Mouse (Mus musculus): ENCODE measurements around the gene Mgmt. TPM values are rescaled to one million over a fixed set of nuclear protein-coding genes. Genes with fewer than 3 reads are reported as not detected.

The Mgmt gene
- polyA plus RNA-seq, 1 experiment from 2014 or later, result 1.6 TPM

DNA sequence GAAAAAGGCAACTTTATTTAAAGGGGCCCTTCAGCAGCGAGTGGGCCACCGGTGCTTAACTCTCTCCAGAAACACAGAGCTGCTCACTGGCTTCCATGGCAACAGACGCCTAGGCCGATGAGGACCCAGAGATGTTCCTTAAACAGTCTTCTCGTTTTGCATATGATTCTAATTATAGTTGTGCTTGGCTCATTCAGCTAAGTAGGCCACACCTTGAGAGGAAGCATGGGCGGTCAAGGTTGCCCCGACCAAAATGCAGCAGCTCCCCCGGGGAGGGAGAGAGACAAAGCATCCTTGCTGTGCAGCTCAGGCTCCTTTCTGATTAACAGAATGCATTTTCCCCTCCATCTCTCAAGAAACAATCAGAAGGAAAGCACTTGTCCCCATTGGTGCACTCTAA is 22.4 kb upstream of the Mgmt start:
- WGBS (ENCODE audit: missing documents), result 24% methylated on average over 8 of the region's 8 CpGs
- Histone ChIP-seq H3K27ac (no peak overlapping the region), H3K36me3 (ENCODE audit: inconsistent target) (no peaks in the 10 kb centered on the region), H3K79me2 (ENCODE audit: inconsistent target) (no peaks in the 10 kb centered on the region), H3K4me3 (ENCODE audit: inconsistent target) (no peak overlapping the region)

DNA sequence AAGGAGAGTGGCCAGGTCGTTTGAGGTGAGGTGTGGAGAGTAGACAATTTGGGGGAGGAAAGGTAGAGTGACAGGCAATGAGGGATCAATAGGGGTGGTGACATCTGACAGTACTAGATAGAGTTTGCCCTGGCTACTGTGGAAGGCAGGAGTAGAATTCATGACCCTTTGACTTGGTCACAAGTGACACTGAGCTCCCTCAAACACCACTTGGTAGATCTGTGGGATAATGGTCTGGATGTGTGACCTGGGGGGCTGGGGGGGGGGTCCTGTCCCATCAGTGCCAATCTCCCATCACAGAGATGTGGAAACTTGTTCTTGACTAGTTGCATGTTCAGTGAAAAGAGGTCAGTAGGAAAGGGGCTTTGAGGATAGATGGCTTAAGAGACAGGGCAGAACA is 20.0 kb upstream of the Mgmt start:
- Histone ChIP-seq H3K27ac (no peak overlapping the region), H3K36me3 (ENCODE audit: inconsistent target) (no peaks in the 10 kb centered on the region), H3K4me3 (ENCODE audit: inconsistent target) (no peak overlapping the region), H3K79me2 (ENCODE audit: inconsistent target) (no peaks in the 10 kb centered on the region)
- 33% methylated on average over 1 of the region's 1 CpGs for WGBS (ENCODE audit: missing documents)

DNA sequence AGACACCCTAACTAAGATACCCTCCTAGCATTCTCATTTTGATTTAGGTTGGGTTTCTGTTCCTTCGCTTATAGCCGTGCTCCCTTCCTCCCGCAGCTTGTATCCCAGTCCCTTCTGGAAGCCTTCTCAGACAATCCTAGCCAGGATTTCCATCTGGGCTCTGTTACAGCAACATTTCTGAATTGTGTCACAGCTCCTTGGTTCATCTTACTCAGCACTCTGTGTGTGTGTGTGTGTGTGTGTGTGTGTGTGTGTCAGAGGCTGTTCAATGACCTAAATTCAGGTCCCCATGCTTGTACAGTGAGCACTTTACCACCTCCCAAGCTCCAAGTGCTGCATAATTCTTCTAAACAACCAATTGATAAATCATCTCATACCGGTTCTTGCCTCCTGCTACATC is 14.0 kb upstream of the Mgmt start:
- no peaks in the 10 kb centered on the region for H3K79me2 ChIP-seq (ENCODE audit: inconsistent target)
- no peaks in the 10 kb centered on the region for H3K36me3 ChIP-seq (ENCODE audit: inconsistent target)
- WGBS (ENCODE audit: missing documents), result 93% methylated on average over 4 of the region's 4 CpGs
- H3K4me3 ChIP-seq (ENCODE audit: inconsistent target), result no peak overlapping the region
- H3K27ac ChIP-seq, result no peak overlapping the region

DNA sequence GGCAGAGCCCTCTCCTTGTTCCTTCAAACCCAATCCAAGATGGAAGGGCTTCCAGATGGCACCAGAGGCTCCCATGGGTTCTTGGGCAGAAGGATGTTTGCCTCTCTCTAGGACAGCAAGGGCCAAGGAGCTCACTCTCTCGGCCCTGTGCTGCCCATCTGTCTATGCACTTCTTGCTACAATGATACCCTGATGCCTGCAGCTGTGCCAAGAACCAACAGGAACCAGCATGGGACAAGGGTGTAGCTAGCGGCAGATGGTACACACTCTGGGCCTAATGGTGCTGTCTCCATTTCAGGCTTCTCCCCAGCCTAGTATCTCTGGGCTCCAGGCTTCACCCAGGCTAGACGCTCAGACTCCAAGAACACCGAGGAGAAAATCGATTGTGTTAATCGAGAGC is 6.3 kb upstream of the Mgmt start:
- Histone ChIP-seq H3K79me2 (ENCODE audit: inconsistent target) (no peaks in the 10 kb centered on the region), H3K27ac (no peak overlapping the region), H3K4me3 (ENCODE audit: inconsistent target) (no peak overlapping the region), H3K36me3 (ENCODE audit: inconsistent target) (no peaks in the 10 kb centered on the region)
- 92% methylated on average over 6 of the region's 6 CpGs for WGBS (ENCODE audit: missing documents)

DNA sequence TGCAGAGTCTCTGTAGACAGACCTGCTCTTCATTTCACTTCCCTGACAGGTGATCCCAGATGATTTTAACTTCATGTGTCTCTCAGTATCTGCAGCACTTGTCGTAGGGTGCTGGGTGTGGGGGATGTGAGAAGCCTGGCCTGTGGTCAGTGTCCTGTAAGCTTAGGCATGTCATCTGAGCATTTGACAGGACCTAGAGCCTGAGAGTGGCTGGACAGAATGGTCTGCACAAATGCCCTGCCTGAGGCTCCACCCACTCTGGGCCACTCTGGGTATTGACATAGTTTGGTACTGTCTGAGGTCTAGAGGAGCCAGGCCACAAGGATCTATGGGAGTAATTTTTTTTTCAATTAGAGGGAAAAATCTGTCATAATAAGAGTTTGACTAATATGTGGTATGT is 942 bp downstream of the Mgmt start:
- Histone ChIP-seq H3K79me2 (ENCODE audit: inconsistent target) (no peaks in the 10 kb centered on the region), H3K4me3 (ENCODE audit: inconsistent target) (peak overlapping the region; percentile 43; the same call in 1 of the 2 replicates), H3K36me3 (ENCODE audit: inconsistent target) (no peaks in the 10 kb centered on the region), H3K27ac (no peak overlapping the region)
- 100% methylated on average over 1 of the region's 1 CpGs for WGBS (ENCODE audit: missing documents)

DNA sequence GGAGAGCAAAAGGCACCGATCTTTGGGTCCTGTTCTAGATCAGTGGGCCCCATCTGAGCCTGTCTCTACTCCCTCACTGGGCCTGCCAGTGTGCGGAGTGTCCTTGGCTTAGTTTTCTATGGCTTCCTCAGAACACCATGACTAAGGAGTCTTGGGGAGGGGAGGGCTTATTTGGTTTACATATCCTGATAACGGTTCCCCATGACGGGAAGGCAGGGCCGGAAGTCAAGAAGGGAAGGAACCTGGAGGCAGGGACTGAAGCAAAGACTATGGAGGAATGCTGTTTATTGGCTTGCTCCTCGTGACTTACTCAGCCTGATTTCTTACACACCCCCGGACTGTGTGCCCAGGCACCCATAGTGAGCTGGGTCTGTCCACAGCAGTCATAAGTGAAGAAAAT is 1.4 kb downstream of the Mgmt start:
- Histone ChIP-seq H3K27ac (no peak overlapping the region), H3K36me3 (ENCODE audit: inconsistent target) (no peaks in the 10 kb centered on the region), H3K79me2 (ENCODE audit: inconsistent target) (no peaks in the 10 kb centered on the region), H3K4me3 (ENCODE audit: inconsistent target) (no peak overlapping the region)
- WGBS (ENCODE audit: missing documents), result 91% methylated on average over 7 of the region's 7 CpGs

DNA sequence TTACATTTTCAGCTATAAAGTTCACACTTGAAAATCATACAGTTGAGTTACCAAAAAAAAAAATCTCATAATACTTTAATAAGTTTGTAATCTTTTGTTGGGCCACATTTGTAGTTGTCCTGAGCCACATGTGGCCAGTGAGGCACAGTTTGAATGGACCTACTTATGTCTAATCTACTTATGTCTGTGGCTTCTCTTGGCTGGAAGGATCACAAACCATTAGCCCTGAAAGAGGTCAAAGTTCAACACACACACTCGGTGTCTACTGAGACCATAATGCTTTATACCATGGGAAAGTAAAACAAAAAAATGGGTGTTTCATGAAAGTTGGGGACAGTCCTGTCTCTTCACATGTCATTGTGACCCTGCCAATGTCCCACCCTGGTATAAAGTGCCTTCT is 3.1 kb downstream of the Mgmt start:
- H3K36me3 ChIP-seq (ENCODE audit: inconsistent target), result no peaks in the 10 kb centered on the region
- H3K79me2 ChIP-seq (ENCODE audit: inconsistent target), result no peaks in the 10 kb centered on the region
- no peak overlapping the region for H3K4me3 ChIP-seq (ENCODE audit: inconsistent target)
- WGBS (ENCODE audit: missing documents), result 87% methylated on average over 1 of the region's 1 CpGs
- no peak overlapping the region for H3K27ac ChIP-seq

DNA sequence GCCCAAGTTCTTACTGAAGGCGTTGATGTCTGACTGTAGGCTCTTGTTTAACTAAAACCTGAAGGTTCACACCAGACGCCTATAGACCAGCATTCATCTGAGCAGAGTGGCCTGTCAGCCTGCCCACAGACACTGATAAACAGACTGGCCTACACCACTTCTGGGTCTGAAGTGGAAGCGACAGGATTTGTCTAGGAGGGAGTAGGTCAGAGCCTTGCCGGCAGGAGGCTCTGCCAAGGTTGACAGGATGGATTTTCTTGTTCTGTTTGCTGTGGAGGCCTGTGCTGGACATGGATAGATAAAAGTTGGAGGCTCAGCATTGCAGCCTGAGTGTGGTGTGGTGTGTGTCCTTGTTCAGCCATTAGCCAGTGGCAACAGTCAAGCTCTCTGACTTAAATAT is 3.6 kb downstream of the Mgmt start:
- Histone ChIP-seq H3K4me3 (ENCODE audit: inconsistent target) (no peak overlapping the region), H3K79me2 (ENCODE audit: inconsistent target) (no peaks in the 10 kb centered on the region), H3K36me3 (ENCODE audit: inconsistent target) (no peaks in the 10 kb centered on the region), H3K27ac (no peak overlapping the region)
- 91% methylated on average over 4 of the region's 4 CpGs for WGBS (ENCODE audit: missing documents)

DNA sequence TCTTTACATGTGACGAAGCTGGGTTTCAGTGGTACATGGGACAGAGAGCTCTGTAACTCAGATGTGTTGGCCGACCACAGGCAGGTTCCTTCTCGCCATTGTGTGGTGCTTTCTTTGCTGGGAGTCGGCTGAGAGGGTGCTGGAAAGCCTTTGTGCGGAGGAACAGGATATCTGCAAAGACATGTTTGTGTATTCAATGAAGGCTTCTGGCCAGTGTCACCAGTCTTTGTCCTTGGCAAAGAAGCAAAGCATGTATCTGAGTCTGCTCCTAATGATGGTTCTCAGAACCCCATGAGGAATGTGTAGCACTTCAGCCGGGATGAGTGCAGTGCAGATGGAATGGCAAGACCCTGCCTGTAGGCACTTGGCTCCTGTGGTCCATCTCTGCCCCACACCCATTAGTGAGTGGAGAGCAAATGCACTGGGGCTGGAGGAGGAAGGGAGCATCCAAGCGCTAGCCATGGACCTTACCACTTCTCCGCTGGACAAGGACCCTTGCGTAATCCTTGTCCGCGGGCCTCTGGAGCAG is 14.3 kb downstream of the Mgmt start:
- Histone ChIP-seq H3K36me3 (ENCODE audit: inconsistent target) (no peaks in the 10 kb centered on the region), H3K27ac (no peak overlapping the region), H3K79me2 (ENCODE audit: inconsistent target) (no peaks in the 10 kb centered on the region), H3K4me3 (ENCODE audit: inconsistent target) (no peak overlapping the region)
- WGBS (ENCODE audit: missing documents), result 95% methylated on average over 11 of the region's 11 CpGs

DNA sequence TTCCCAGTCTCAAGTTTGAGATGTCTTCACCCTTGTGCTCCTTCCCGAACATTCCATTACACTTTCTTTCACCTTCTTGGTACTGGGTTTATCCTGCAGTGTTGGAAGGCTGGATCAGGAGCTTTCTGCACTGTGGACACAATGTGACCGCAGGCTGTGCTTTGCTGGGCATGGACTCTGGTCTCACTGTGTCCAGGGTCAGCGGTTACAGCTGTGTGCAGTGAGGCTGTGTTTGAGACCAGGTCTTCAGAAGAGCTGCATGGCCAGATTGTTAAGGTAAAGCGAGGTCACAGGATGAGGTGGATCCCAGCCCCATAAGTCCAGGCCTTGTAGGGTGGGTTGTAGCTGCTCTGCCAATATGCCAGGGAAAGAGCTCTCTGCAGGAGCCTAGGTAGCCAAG is 18.5 kb downstream of the Mgmt start:
- no peaks in the 10 kb centered on the region for H3K79me2 ChIP-seq (ENCODE audit: inconsistent target)
- 98% methylated on average over 4 of the region's 4 CpGs for WGBS (ENCODE audit: missing documents)
- H3K36me3 ChIP-seq (ENCODE audit: inconsistent target), result no peaks in the 10 kb centered on the region
- no peak overlapping the region for H3K27ac ChIP-seq
- no peak overlapping the region for H3K4me3 ChIP-seq (ENCODE audit: inconsistent target)

DNA sequence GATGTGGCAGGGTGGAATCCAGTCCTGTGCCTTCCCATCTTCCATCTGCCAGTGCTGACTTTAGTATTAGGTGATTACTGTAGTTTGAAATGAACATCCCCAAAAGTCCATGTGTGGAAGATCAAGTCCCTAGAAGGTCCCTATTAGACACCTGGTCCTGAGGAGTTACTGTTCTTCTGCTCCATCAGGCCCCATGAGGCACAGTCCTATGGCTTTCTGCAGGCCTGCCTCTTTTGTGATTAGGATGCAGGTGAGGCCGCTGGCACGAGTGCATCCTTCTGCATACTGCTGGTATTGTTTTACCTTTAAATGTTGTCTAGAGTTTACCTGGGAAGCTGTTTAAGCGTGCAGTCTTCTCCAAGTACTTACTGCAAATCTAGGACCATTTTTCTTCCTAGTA is 21.6 kb downstream of the Mgmt start:
- no peak overlapping the region for H3K4me3 ChIP-seq (ENCODE audit: inconsistent target)
- H3K36me3 ChIP-seq (ENCODE audit: inconsistent target), result no peaks in the 10 kb centered on the region
- H3K79me2 ChIP-seq (ENCODE audit: inconsistent target), result no peaks in the 10 kb centered on the region
- WGBS (ENCODE audit: missing documents), result 83% methylated on average over 3 of the region's 3 CpGs
- no peak overlapping the region for H3K27ac ChIP-seq

DNA sequence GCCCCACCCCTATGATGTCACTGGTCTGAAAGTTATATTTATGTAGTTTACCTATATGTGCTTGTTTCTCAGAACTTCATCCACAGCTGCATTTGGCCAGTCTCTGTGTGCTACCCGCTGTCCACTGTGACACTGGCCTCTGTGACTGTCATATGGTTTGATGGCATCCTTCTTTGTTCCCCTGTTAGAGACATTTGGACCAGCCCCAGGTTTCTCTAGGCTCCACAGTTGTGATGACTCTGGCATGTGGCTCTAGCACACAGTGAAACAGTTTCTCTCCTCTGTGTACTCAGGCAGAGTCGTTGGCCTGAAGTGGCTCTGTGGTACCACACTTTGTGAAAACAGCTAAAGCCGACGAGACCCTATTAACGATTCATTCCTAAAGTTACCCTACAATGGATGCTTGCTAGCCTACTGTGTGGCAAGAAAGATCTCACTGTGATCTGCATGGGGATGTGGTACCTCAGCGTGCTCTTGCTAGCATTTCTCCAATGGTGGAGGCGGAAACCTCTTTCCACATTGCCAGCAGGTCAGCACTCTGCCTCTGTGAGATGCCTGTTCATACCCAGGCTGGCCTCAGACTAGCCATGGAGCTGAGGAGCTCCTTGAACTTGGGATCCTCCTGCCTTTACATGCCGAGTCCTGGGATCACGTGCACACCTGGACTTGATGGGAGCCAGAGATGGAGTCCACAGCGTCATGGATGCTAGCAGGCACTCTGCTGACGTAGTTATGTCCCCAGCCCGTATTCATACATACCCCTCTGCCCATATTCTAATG is 26.8 kb downstream of the Mgmt start:
- WGBS (ENCODE audit: missing documents), result 97% methylated on average over 12 of the region's 12 CpGs
- H3K36me3 ChIP-seq (ENCODE audit: inconsistent target), result no peaks in the 10 kb centered on the region
- no peaks in the 10 kb centered on the region for H3K79me2 ChIP-seq (ENCODE audit: inconsistent target)
- H3K27ac ChIP-seq, result no peak overlapping the region
- H3K4me3 ChIP-seq (ENCODE audit: inconsistent target), result no peak overlapping the region

DNA sequence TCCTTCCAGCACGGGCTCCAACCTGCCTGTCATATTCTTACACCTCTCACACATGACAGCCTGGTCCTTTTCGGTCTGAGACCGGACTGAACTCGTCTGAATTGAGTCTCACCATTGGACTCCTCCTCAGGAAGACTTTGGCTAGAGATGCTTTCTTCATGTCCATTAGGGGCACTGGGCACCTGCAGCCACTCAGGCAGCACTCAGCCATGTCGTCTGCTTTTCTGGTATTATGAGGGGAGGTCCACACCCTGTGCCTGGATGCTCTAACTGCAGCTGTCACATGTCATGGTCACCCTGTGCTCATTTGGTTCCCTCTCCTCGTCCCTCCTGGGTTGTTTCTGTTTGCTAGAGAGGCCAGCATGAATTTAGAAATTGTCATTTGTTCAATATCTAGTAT is 27.8 kb downstream of the Mgmt start:
- Histone ChIP-seq H3K79me2 (ENCODE audit: inconsistent target) (no peaks in the 10 kb centered on the region), H3K36me3 (ENCODE audit: inconsistent target) (no peaks in the 10 kb centered on the region), H3K27ac (no peak overlapping the region), H3K4me3 (ENCODE audit: inconsistent target) (no peak overlapping the region)
- 90% methylated on average over 6 of the region's 6 CpGs for WGBS (ENCODE audit: missing documents)

DNA sequence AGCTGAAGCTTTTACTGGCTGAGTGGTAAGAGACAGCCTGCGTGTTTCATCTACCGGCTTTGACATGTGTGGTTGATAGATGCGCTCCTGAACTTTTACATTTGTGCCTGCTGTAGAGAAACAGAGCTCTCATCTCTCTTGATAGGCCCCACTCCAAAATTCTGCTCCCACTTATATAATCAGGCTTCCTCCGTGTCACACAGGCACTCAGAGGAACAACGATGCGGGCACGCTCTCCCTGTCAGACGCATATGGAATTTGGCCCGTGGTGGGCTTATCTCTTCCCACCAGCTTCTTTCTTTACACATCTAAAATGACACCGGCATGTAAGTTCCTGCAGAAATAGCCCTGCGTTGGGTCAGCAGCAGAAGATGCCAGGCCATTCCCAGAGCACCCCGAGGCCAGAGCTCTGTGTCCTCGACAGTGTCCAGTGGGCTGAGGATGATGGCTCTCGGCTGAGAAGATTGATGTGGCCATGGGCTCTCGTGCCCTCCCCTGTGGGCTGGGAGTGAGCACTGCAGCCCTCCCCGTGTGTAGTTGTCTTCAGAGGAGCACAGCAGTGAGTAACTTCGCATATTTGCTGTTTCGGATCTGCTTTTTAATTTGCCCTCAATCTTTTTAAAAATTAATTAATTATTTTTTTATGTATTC is 30.3 kb downstream of the Mgmt start:
- no peaks in the 10 kb centered on the region for H3K36me3 ChIP-seq (ENCODE audit: inconsistent target)
- no peak overlapping the region for H3K27ac ChIP-seq
- WGBS (ENCODE audit: missing documents), result 88% methylated on average over 18 of the region's 18 CpGs
- no peak overlapping the region for H3K4me3 ChIP-seq (ENCODE audit: inconsistent target)
- H3K79me2 ChIP-seq (ENCODE audit: inconsistent target), result no peaks in the 10 kb centered on the region

DNA sequence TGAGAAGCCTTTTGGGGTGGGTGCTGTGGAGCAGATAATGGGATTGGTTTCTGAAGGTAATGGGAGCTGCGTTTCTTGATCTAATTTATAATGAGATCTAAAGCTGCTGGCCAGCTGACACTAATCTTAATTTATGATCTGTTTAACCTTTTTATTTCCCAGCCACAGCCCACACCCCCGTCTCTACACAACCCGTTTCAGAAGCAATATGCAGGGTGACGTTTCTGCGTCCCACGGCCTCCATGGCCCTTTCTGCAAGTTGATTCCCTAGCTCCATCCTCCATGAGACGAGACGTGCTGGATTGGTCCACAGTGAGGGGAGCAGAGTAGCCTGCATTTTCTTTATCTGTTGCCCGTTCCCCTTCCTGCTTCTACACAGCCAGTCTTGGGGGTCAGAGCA is 31.8 kb downstream of the Mgmt start:
- H3K79me2 ChIP-seq (ENCODE audit: inconsistent target), result no peaks in the 10 kb centered on the region
- WGBS (ENCODE audit: missing documents), result 98% methylated on average over 9 of the region's 9 CpGs
- no peaks in the 10 kb centered on the region for H3K36me3 ChIP-seq (ENCODE audit: inconsistent target)
- H3K27ac ChIP-seq, result no peak overlapping the region
- no peak overlapping the region for H3K4me3 ChIP-seq (ENCODE audit: inconsistent target)

Measured in macrophage (primary cell).